Mouse (Mus musculus) testis, postnatal 14 days (tissue): Measurements from ENCODE around the gene Lrrc46.

Experiments
- DNase-seq: peaks from one replicate; pipeline ENCODE4 v3.0.0; 2021; ENCODE audit warnings: low spot score

Lrrc46 gene

DNA sequence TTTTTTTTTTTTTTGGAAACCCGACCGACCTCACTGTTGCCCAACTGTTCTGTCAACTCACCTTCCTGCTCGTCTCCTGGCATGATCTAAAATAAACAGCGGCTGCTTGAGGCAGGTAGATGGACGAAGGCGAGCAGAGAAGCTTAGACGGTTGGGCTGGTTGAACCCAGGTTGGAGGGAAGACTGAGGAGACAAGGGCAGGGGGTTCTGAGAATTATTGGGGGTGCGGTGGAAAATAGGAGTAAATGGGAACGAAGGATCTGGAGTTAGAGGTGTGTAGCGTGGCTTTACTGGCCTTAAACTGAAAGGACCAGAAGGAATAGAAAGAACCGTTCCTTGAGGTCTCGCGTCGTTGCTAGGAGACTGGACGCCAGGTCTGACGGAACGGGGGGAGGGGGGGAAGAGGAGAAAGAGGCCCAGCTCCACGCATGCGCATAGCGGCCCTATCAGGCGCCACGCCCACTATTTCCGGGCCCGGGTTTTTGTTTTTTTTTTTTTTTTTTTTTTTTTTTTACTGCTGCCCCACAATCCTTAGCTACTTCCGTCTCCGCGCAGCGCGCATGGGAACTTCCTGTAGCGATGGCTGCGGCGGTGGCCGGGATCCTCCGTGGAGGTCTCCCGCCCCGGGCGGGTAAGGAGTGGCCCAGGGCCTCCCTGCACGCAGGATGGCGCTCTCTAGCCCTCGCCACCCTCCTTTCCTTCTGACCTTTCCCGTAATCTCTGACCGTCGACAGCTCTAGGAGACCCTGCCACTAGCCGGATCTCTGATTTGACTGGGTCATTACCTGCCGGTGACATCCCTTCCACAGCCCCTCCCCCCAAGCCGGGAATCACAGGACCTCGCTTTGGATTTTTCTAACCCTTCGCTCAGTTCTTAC is at the start of gene Lrrc46, which contains the start of gene Mrpl10:
TSS of gene Lrrc46 (minus strand) at position 386 of the 878 bp plus-strand sequence.
TSS of gene Mrpl10 (plus strand) at position 539 of the 878 bp plus-strand sequence.
- DNase-seq: peak; percentile 88

- no peak for DNase-seq
Observed at GRCm38 (mm10) chr11:97086365-97086764, 45.2 kb upstream of the Lrrc46 start.

DNA sequence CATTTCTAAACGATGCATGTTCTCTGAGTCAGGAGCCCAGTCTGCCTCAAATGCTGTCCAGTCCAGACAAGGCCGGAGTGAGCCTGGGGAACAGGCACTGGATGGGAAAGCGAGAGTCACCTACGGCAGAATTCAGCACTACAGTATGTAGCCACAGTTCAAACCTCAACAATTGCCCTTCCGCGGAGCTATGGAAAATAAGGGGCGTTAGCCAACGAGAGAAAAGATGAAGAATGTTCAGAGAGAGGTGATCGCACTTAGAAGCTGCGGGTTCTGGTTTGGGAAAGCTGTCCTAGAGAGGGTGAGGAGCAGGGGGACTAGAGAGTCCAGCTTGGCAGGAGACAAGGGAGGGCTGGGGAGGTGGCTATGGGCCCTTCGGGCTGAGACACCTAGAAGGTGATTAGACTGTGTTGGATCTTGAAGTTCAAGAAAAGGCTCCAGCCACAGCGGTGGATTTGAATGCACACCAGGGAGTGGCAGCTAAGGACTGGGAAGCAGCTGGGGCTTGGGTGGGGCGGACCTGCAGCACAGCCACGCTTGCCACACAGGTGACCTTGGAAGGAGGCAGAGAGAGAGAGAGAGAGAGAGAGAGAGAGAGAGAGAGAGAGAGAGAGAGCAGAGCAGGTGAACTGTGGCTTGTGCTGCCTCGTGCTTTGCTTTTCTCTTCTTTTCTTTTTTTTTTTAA is 43.8 kb upstream of the Lrrc46 start:
- DNase-seq: no peak

DNA sequence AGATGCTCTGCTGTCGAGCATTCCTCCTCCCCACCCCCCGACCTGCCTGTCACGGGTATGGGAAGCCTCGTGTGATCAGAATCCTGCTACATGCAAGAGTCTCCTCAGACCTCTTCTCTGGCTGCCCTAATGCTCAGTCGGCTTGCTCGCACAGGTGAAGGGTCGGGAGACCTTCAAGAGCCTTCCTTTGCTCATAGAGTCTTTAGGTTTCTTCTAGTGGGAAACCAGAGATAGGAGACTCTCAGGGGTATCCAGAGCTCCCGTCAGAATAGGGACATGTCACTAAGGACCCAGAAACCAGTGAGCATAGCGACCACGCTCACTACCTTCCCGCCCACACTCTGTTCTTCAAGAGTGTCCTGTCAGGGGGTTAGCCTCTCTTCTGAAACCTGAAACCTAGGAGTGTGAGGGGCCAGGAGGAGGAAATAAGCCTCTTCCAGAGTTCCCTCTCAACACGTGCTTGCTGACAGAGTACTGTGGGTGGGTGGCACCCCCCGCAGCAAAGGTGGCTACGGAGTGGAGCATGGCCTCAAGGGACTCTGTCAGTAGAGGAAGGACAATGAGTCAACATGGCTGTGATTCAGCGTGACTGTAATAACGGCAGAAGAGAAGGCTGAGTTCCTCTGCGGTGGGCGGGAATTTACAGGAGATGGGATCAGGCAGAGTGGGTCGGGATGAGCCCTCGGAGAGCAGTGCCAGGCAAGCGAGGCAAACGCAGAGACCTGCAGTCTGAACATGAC is 42.4 kb upstream of the Lrrc46 start:
- DNase-seq: no peak

GRCm38 (mm10) chr11:97082977-97083376 is 41.8 kb upstream of the Lrrc46 start:
- DNase-seq: no peak

- DNase-seq: no peak
Observed at GRCm38 (mm10) chr11:97080291-97080690, 39.1 kb upstream of the Lrrc46 start.

- no peak for DNase-seq
Observed at GRCm38 (mm10) chr11:97078751-97079150, 37.5 kb upstream of the Lrrc46 start.

- DNase-seq: no peak
Observed at GRCm38 (mm10) chr11:97074235-97074634, 33.0 kb upstream of the Lrrc46 start.

GRCm38 (mm10) chr11:97072533-97072932 is 31.3 kb upstream of the Lrrc46 start:
- DNase-seq: no peak

DNA sequence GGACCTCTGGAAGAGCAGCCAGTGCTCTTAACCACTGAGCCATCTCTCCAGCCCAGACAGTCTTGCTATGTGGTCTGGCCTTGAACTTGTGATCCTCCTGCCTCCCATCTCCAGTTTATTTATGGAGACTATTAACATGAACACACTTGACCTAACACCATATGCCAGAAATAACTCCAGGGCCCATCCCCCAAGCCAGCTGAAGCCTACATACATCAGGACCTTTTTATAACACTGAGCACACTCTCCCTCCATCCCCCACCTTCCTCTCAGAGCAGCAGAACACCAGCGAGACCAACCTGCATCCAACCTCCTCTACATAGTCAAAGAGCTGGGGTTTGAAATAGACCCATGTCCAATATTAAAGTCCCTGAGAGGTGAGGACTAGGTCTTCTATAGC is 29.9 kb upstream of the Lrrc46 start:
- no peak for DNase-seq

DNA sequence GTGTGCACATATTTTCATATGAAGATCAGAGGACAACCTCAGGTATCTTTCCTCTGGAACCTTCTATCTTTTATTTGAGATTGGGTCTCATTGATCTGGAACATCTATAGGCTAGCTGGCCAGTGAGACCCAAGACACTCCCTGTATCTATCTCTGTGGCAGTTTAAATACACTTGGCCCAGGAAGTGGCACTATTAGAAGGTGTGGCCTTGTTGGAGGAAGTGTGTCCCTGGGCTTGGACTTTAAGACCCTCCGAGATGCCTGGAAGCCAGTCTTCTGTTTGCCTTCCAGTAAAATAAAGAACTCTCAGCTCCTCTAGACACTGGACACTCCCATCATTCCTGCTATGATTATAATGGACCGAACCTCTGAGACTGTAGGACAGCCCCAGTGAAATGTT is 28.6 kb upstream of the Lrrc46 start:
- DNase-seq: no peak

DNA sequence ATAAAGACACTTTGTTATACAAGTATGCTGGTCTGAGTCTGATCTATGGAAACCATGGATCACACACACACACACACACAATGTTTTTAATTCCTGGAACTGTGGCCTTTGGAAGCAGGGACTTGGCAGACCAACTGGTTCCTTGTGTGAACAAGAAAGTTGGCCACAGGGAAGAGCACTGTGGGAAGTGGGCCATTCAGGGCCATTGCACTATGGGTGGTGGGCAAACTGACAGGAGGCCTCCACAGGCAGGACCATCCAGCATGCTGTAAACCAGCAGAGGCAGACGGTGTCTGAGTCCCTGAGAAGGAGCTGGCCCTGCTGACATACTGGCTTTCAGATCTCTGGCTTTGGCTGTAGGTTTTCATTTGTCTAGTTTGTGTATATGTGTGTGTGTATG is 28.1 kb upstream of the Lrrc46 start:
- no peak for DNase-seq

- no peak for DNase-seq
Observed at GRCm38 (mm10) chr11:97066656-97067360, 25.6 kb upstream of the Lrrc46 start.

DNA sequence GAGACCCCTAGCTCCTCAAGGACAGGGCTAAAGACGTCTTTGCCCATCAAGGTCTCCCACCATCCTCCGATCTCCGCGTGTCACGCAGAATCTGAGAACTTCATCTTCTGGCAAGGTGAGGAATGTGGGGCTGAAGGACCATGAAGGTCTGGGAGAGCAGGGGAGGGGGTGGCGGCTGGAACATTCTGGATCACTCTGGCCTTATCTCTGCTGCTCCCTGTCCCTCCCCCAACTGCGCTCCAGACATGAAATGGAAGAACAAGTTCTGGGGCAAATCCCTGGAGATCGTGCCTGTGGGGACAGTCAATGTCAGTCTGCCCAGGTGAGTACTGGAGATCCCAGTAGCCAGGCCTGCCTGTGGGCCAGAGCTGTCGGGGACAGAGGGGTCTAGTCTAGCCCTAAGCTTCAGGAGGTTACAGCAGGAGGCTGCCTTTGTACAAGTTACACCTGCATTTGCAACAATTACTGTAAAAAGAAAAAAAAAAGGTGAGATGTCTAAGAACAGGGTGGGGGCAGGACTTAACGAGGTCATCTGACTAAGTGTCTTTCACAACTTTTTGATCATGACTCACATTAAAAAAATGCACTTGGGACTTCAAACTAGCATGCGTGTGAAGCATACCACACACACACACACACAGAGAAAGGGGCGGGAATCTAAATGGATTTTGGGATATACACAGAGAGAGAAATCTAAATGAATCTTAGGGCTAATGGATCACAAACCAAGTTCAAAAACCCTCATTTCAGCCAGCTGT is 24.5 kb upstream of the Lrrc46 start:
- no peak for DNase-seq

- DNase-seq: no peak
Observed at GRCm38 (mm10) chr11:97063921-97064295, 22.7 kb upstream of the Lrrc46 start.

- DNase-seq: no peak
Observed at GRCm38 (mm10) chr11:97063274-97063920, 22.2 kb upstream of the Lrrc46 start.

DNA sequence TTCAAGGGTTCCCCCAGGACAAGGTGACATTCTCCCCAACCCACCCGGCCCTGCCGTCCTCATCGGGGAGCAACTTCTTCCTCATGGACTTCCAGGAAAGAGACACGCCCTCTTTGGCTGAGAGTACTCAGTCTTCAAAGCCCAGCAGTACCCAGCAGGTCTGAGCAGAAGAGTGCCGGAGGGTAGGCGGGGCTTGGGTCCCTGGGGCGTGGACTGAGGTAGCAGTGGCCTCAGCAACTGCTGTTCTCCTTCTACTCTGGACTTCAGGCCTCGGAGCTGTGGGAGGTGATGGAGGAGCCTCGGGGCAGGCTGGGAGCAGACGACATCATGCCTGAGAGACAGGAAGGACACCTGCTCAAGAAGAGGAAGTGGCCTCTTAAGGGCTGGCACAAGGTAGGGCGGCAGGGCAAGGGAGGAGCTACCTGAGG is 11.0 kb upstream of the Lrrc46 start:
- DNase-seq: no peak

DNA sequence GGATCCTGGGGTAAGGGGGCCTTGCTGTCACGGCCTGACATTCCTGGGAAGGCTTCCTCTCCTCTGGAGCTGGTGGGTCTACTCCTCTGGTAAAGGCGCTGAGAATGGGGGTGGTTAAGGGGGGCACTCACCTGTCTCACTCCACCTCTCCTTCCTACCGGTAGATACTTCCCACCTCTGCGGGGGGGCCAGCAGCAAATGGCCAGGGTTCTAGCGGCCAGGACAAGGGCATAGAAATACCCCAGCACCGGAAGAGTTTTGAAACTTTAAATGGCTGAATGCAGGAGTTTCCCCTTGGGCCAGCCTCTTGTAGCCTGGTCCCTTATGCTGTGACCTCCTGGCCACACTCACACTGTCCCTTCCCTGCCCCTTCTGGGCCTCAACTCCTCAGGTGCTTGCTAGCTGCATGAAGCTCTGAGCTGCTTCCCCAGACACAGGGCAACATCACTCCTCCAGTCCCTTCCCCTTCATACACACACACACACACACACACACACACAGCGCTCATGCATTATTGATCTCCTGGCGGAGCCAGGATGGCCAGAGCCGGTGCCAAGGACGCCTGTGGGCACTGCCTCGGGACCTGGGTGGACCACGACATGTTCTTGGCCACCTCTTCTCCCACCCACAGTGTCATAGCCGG is 9.9 kb upstream of the Lrrc46 start:
- DNase-seq: no peak

GRCm38 (mm10) chr11:97050216-97050943 is 9.2 kb upstream of the Lrrc46 start, which contains the start of gene Osbpl7:
Gene Osbpl7, plus strand, starts transcription at chr11:97050628.
- DNase-seq: no peak
